Mouse (Mus musculus) left cerebral cortex, adult 6 months (tissue): ENCODE results near the gene Gm10096. TPM values are rescaled to one million over a fixed set of nuclear protein-coding genes. Genes with fewer than 3 reads are reported as not detected.

Experiments
- long read RNA-seq, 2 experiments: library from polyadenylated mRNA; unstranded; transcript quantifications; one replicate each; pipeline ENCODE4 v2.0.0; 2019 to 2020
- polyA plus RNA-seq: library from polyadenylated mRNA; unstranded; fragments of <200 nt; fragmentation: Nextera tagmentation; gene quantifications from 2 replicates; pipeline ENCODE4 v1.2.3, GENCODE M21; 2021

Gm10096 gene
- not detected in 2 replicates for polyA plus RNA-seq
- long read RNA-seq, experiment 1 = 0 reads
- long read RNA-seq, experiment 2 = 0 reads

GRCm38 (mm10) chrX:28954602-28955001 is at the start of gene Gm10096:
Gene Gm10096 (minus strand): TSS chrX:28954702.

